Mouse (Mus musculus) kidney, adult 9 months (tissue): ENCODE data around the gene Ptpn11.
A peak's percentile ranks its signal among the peaks of the same experiment; 100 is the strongest.
"Not testable (repeated sequence)": the region's sequence is repeated elsewhere in the genome, so short reads cannot be mapped to it uniquely, and the experiment has no call there.

ENCODE experiments used
- DNase-seq: peaks from one replicate; pipeline ENCODE4 v3.0.0; 2022

Gene Ptpn11

DNA sequence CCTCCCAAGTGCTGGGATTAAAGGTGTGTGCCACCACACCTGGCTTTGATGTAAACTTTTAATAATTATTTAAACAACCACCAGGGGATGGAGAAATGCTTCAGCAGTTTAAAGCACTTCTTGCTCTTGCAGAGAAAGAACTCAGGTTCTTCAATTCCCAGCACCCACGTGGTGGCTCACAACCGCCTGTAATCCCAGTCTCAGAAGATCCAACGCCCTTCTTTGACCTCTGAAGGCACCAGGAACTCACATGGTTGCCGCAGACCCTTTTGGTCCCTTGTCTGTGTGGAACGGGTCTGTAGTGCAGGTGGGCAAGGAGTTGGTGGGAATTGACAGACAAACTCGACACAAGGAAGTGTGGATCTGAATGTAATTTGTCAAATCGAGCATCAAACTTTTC is 23.5 kb upstream of the Ptpn11 start:
- DNase-seq = no peak

DNA sequence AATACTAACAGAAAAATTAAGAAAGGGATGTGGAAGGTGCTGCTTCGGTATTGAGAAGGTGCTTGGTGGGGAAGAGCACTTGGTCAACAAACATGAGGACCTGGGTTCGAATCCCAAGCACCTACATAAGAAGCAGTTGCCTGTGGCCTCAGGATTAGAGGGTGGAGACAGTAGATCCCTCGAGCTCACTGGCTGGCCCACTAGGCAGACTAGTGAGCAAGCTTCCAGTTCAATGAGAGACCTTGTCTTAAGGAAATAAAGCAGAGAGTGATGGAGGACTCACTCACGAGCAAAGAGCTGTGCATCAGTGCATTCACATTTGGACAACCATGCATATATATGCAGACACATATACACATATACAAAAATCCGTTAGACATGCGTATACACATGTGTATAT is 20.9 kb upstream of the Ptpn11 start:
- DNase-seq = no peak

DNA sequence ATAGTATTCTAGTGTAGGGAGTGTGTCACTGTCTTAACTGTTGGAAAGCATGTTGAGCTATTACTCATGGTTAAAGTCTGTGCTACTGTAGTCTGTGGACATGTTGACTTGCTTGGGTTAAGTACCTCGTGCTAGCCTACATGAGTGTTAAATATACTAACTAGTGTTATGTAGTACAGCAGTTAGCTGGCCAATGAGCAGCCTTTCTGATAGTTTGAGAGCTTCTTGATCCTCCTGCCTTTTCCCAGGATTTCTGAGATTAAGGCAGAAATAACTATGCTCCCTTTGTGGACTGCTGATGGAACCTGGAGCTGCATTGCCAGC is 19.4 kb upstream of the Ptpn11 start:
- DNase-seq = no peak

DNA sequence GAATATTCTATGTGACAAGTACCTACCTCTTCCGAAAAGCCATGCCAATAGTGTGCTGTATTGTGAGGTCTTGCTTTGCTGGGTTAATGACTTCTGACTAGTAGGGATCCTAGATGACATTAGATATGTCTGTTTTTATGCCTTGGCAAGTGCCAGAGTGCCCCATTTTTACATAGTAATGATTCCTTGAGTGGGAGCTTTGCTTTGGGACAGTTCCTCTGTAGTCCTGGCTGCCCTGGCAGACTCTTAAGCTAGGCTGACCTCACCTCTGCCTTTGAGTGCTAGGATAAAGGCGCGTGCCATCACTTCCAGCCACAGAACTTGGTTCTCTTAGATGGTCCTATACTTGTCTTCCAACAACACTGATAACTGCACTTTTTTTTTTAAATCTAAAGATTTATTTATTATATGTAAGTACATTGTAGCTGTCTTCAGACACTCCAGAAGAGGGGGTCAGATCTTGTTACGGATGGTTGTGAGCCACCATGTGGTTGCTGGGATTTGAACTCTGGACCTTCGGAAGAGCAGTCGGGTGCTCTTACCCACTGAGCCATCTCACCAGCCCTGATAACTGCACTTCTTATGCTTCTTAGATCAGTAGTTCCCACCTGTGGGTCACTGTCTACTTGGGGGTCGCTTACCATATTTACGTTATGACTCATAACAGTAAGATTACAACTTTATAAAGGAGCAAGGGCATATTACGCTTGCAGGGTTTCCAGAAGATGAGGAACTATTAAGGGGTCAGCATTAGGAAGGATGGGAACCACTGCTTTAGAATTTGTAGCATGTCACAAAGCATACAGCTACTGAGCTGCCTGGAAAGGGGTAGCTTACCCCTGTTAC is 18.8 kb upstream of the Ptpn11 start:
- no peak for DNase-seq

DNA sequence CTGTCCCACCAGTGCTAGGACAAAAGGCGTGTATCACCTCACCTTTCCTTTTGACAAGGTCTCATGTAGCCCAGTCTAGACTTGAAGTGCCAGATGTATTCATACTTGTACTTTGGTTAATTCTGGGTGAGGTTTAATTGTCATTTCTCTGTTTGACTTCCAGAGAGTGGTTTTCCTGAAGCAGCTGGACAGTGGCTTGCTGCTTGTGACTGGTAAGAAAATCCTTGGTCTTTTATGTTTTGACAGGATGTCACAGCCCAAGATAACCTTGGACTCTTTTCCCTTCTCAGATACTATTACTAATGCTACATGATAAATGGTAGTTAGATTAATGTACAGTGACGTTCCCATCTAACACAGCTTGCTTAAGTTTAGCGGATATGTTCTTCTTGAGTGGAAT is 15.8 kb upstream of the Ptpn11 start:
- no peak for DNase-seq

DNA sequence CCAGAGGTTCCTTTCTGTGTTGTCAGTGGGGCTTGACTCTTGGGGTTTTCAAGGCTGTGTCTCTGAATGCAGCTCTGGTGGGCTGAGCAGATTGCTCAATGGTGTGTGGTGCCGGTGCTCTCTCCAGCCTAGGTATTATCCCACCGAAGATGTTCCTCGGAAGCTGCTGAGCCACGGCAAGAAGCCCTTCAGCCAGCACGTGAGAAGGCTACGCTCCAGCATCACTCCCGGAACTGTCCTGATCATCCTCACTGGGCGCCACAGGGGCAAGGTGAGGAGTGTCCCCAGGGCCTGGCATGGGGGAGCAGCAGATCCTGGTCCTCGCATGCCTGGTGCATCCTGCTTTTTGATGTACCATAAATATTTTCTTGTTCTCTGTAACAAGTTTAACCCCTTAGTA is 15.3 kb upstream of the Ptpn11 start:
- DNase-seq = no peak

DNA sequence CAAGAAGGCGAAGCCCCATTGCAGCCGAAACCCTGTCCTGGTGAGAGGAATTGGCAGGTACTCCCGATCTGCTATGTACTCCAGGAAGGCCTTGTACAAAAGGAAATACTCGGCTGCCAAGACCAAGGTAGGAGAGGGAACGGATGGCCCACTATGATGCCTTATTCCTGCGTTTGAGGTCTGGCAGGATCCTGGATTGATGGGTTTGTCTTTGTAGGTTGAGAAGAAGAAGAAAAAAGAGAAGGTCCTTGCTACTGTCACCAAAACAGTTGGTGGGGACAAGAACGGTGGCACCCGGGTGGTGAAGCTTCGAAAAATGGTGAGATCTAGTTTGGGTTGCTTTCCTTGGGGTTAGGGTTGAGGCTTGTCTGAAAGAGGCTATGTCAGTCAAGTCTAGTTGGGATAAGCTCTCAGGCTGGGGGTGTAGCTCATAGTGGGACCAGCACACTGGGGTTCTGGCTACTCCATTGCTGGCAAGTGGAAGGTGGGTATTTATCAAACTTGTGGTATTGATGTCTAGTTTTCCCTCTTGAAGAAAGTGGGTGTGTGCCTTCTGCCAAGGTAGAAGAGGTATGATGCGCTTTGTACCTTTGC is 14.4 kb upstream of the Ptpn11 start:
- DNase-seq = not testable (repeated sequence)

DNA sequence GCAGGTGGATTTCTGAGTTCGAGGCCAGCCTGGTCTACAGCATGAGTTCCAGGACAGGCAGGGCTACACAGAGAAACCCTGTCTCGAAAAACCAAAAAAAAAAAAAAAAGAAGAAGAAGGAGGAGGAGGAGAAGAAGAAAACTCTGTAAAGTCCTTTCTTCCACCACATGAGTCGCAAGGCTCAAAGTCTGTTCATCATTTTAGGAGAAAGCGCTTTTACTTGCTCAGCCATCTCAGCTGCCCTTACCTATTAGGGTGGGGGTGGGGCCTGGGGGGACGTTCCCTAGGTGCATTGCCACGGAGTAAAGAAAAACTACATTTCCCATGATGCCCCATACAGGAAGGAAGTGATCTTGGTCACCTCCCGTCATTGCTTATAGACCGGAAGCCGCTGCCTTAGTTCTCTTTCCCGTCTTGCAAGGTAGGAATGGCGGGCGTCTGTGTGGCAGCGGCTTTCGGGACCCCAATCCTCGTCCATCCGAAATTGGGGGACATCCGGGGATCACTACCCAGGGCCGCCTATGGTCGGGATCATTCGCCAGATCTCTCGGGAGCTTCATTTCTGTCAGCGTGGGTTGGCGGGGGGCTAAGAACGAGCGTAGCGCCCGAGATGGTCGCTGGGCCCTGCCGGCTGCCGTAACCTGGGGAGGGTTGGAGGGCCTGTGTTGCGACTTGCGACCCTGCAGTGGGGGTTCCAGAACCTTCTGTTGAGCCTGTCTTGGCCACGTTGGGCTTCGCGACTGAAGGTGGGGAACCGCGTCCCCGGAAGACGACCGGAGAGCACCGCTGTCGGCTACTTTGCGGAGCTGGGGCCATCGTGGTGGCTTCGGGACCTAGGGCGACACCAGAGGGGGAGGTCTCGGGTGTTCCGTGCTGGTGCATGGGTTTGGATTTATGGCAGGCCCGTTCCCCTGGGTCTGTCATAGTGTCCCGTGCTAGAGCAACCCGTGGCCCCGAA is 13.2 kb upstream of the Ptpn11 start, which contains the start of gene Rpl6:
TSS of gene Rpl6 (plus strand) at position 350 of the 958 bp plus-strand sequence.
- DNase-seq = peak; percentile 89

DNA sequence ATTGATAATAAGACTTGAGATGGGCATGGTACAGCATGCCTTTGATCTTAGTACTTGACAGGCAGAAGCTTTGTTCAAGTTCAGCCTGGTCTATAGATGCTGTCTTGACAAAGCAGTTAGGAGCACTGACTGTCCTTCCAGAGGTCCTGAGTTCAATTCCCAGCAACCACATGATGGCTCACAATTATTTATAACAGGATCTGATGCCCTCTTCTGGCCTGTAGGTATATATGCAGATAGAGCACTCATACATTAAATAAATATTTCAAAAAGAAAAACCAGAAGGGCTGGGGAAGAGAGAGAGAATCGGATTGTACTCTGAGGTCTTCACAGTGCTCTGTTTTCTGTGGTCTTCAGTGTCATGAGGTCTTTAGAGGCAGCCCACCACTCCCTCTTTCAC is 11.3 kb upstream of the Ptpn11 start:
- DNase-seq = no peak

DNA sequence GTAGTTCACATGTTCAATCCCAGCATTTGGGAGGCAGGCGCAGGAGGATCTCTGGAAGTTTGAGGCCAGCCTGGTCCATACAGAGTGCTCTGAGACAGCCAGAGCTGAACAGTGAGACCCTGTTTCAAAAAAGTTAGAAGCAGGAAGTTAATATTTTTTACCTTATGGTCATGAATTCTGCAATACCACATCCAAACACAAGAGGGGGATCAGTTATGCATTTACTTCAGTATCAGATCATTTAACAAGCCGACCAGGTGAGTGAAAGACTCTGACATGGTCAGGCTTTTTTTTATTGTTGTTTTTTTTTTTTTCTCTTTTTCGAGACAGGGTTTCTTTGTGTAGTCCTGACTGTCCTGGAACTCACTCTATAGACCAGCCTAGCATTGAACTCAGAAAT is 10.5 kb upstream of the Ptpn11 start:
- DNase-seq = peak; percentile 77

DNA sequence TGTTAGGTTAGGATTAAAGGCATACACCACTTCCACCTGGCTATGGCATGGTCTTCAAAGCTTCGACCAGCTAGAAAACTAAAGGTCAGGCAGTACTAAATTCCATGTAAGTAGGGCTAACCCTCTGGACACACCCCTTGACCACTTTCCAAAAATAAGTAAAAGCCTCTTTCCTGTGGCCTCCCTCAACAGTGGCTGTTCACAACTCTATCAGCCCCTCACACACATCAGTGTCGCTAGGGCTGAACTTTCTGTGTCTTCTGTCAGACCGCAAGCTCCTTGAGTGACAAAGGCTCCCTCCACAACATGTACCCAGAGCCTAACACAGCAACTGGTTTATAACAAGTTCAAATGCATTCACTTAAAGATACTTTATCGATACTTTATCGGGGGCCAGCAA is 7.2 kb upstream of the Ptpn11 start:
- no peak for DNase-seq

DNA sequence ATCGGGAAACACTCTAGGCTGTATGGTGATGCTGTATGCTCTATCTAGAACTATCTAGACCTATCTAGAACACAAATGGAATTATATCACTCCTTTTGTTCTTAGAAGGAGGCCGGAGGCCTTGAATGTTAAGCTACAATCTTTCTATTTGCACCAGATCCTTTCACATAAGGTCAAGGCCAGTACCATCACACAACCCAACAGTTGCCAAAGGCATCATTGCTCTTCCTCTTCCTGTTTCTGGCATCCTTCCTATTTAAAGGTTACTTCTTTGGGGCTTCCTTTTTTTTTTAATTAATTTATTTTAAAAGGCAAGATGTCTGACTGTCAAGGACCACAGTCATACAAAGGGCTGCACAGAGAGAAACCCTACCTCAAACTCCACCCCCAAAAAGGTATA is 6.1 kb upstream of the Ptpn11 start:
- no peak for DNase-seq

DNA sequence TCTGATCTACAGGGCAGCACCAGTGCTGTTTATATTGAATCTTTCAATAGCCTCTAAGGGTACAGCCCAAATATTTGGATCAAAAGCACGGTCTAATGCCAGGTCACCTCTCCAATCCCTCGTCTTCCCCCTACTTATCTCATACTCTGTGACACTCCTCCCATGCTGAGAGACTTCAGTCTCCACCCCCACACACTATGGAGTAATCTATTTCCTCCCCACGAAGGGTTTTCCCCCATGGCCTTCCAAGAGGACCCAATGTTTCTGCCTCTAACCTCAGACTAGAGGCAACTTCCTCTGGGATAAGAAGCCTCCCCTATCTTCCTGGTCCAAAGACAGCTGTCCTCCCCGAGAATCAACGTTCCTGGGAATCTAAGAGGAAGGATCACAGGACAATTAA is 5.6 kb upstream of the Ptpn11 start:
- no peak for DNase-seq

DNA sequence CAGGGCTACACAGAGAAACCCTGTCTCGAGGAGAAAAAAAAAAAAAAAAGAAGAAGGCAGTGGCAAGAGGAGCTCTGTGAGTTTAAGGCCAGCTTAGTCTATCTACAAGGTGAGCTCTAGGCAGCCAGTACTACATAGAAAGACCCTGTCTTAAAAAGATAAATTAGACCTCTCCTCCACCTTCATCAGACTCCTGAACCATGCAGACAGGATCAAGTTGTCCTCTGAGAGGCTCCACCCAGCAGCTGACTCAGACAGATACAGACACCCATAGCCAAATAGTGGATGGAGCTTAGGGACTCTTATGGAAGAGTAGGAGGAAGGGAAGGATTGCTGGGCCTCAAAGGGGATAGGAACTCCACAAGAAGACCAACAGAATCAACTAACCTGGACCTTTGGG is 3.0 kb upstream of the Ptpn11 start:
- DNase-seq = no peak

DNA sequence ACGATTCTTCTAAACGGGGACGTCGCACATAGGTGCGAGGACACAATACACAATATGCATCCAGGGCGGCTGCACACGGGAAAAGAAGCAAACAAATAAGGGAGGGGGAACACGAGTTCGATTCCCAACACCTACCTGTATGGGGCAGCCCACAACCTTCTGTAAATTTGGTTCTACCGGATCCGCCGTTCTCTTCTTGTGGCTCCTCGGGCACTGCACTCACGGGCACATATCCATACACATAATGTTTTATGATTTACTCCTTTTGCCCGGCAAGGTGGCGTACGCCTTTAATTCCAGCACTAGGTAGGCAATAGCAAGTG is 348 bp upstream of the Ptpn11 start:
- no peak for DNase-seq

DNA sequence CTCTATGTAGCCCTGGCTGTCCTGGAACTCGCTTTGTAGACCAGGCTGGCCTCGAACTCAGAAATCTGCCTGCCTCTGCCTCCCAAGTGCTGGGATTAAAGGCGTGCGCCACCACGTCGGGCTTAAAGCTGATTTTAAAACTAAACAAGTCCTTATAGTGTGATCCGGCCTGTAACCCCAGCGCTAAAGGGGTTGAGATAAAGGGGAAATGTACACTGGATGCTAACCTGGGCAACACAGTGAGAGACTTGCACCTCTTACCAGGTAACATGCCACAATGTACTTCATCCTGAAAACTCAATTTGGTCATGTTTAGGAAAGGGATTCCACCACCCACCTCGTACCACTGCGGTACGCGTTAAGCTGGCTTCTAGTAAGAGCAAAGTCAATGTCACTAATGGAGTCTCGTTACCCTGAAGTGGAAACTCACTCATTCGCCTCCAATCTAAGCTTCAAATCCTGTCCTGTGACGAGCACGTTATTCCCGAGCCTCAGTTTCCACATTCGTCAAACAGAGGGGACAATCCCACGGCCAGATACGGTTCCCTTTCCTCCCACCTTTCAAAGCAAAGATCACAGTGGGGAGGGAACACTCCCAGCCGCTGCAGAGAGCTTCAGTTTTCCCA is 874 bp downstream of the Ptpn11 start:
- peak; percentile 14 for DNase-seq

DNA sequence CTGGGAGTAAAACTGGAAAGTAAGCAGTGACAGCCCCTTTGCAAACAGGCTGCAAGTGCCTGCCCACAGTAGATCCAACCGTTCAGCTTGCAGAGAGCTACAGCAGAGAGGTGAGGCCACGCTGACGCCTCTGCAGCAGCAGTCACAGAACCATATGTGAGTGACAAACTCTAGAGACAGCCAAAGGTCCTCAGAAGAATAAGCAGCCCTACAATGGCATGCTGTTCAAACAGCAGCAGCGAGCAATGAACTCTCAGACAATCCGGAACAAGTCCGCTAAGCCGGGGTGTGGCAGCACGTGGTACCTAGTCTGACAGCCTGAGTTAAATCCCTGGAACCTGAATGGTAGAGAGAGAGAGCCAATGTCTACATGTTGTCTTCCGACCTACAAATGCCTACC is 2.0 kb downstream of the Ptpn11 start:
- DNase-seq = no peak

DNA sequence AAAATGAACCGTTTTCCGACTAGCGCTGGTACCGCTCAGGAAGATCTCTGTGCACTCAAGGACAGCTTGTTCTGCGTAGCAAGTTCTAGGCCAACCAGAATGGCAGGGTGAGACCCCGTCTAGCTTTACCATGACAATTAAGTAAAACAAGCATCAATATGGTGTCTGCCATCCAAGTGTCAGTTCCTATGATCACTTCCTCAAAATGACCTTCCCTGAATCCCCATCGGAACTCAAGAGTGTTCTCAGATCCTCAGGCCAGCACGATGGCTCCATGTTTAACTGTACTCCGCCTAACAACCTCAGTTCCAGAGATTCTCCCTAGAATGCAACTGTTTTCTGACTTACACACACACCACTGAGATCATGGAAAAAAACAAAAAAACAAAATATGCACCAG is 2.9 kb downstream of the Ptpn11 start:
- no peak for DNase-seq

DNA sequence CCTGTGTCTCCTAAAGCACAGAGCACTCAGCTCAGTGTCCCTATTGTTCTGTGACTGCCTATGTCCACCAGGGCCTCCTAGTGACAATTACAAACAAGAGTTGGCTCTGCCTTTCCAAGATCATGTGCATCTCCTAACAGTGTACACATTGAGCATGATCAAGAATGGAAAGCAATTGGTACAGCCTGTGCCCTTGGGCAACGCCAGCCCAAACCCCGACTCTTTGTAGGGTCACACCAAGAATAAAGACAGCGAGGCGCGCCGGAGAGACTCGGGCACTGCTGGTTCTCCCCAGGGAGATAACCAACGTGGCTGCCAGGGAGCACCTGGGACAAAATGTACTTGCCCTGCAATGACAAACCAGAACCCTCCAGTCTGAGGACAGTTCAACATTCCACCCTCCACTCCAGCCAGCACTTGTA is 3.6 kb downstream of the Ptpn11 start:
- DNase-seq = no peak

DNA sequence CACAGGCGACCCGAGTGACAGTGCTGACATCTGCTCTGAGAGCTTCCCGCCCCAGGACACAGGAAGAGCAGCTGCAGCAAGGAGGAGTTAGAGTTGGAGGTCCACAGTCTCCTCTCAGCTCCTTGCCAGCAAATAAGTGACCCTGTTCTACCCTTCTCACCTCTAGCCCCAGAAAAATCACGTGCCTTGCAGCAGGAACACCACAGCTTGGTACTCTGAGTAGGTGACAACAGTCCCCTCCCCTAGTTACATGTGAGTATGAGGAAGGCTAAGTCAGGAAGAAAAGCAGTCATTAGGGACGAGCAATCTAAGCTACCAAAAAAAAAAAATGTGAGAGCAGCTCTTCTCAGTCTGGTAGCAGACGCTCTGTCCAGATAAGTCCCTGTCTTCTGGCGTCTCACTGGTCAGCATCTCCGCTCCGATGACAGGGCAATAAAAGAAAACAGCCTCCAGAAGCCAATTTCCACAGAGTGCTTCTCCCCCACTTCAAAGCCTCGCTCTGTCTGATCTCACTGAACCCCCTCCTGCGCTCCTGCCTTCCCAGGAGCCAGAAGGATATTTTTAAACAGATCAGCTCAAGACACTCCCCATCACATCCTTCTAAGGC is 6.1 kb downstream of the Ptpn11 start:
- DNase-seq = peak; percentile 39

DNA sequence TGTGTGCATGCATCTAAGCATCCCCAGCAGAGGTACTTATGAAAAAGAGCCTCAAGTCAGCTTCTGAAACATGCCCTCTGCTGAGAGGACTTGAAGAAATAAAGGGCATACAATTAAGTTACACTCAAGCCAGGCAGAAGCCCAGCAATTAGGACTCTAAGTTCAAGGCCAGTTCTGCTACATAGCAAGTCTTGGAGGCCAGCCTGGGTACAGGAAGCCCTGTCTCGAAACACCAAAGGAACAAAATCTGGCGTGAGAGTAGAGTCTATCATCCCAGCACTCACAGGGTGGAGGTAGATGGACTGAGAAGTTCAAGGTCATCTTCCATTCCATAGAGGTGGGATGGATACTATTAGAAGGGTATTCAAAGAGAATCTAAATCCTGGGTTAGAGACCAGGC is 6.8 kb downstream of the Ptpn11 start:
- no peak for DNase-seq

DNA sequence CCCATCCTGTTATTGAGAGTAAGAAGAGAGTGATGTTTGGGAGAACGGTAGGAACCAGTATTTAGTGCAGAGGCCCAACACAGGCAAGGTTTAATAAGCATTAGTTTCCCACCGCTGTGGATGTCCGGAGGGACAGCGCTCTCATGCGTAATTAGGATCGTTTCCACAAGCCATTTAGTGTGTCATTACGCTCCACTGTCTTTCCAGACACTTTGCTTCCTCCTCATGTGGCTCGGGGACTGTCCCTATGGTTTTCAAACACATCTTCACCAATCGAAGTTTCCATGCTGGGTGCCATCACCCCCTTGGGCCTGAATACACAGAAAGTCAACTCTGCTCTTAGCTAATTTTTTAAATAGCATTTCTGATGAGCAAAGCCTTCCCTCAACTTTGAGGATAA is 7.9 kb downstream of the Ptpn11 start:
- DNase-seq = no peak
